Mouse (Mus musculus) forebrain, embryonic 14.5 days (tissue): ENCODE results near the gene Snip1. TPM values are rescaled to one million over a fixed set of nuclear protein-coding genes. Genes with fewer than 3 reads are reported as not detected.
A peak's percentile ranks its signal among the peaks of the same experiment; 100 is the strongest.

Experiments
- ATAC-seq: fragments of 200-750 bp; cut with Nextera tagmentation; 2 replicates; pipeline ENCODE4 v1.8.0; 2017; ENCODE audit warnings: mild to moderate bottlenecking, moderate library complexity
- DNase-seq: peaks from one replicate; pipeline ENCODE4 v3.0.0-alpha.2; 2015; ENCODE audit warnings: low spot score
- H3K27ac ChIP-seq: fragments of 300-500 bp; sonication (generic); 2 replicates; pipeline ENCODE4 v1.5.1; 2014; ENCODE audit warnings: low read depth, mild to moderate bottlenecking, control low read depth, low read length, moderate library complexity
- H3K27me3 ChIP-seq: fragments of 300-500 bp; sonication (generic); replicated peaks from 2 replicates; pipeline ENCODE4 v1.6.1; 2014; ENCODE audit warnings: low read length, control low read depth, mixed read lengths; ENCODE audit not compliant: control insufficient read depth, insufficient read depth
- H3K36me3 ChIP-seq: fragments of 300-500 bp; sonication (generic); 2 replicates; pipeline ENCODE4 v1.6.1; 2014; ENCODE audit warnings: low read length, control low read depth; ENCODE audit not compliant: control insufficient read depth, insufficient read depth
- H3K4me1 ChIP-seq: fragments of 300-500 bp; sonication (generic); 2 replicates; pipeline ENCODE4 v1.6.1; 2014; ENCODE audit warnings: antibody characterized with exemption, low read length, control low read depth; ENCODE audit not compliant: control insufficient read depth, insufficient read depth
- H3K4me2 ChIP-seq: fragments of 300-500 bp; sonication (generic); 2 replicates; pipeline ENCODE4 v1.6.1; 2014; ENCODE audit warnings: mild to moderate bottlenecking, control low read depth, low read length
- H3K4me3 ChIP-seq: fragments of 300-500 bp; sonication (generic); 2 replicates; pipeline ENCODE4 v1.5.1; 2014; ENCODE audit warnings: low read depth, low read length, control low read depth
- H3K9ac ChIP-seq: fragments of 300-500 bp; sonication (generic); 2 replicates; pipeline ENCODE4 v1.6.1; 2014; ENCODE audit warnings: mild to moderate bottlenecking, low read length, control low read depth, moderate library complexity
- H3K9me3 ChIP-seq: fragments of 300-500 bp; sonication (generic); replicated peaks from 2 replicates; pipeline ENCODE4 v1.6.1; 2016; ENCODE audit warnings: low read length, control low read depth, mixed read lengths; ENCODE audit not compliant: control insufficient read depth
- WGBS: fragments of 180-500 bp; shearing (Covaris S2); extraction: QIAGEN DNeasy Blood & Tissue Kit; methylation state at CpG from one replicate; pipeline ENCODE4 v1.1.7; 2014; 5-methylcytosine and 5-hydroxymethylcytosine counted together
- polyA plus RNA-seq: library from polyadenylated mRNA; unstranded; fragments of >200 nt; fragmentation: Nextera tagmentation; extraction: Ambion mirVana; gene quantifications from 2 replicates; pipeline ENCODE4 v1.2.1, GENCODE M21; 2014

The Snip1 gene
- polyA plus RNA-seq, 1 experiment from 2014 or later, result 28.9 TPM

GRCm38 (mm10) chr4:125085346-125085841, 18.9 kb downstream of the Snip1 start:
- WGBS, result 0% methylated on average over 45 of the region's 45 CpGs
- H3K4me3 ChIP-seq, result peak overlapping the region; percentile 83
- H3K4me1 ChIP-seq, result peaks cover 9% of the 10 kb centered on the region
- ATAC-seq, result peak; percentile 92
- H3K36me3 ChIP-seq, result peaks cover 33% of the 10 kb centered on the region
- no peaks in the 10 kb centered on the region for H3K9me3 ChIP-seq
- peak overlapping the region; percentile 87 for H3K4me2 ChIP-seq
- peak overlapping the region; percentile 98 for H3K27ac ChIP-seq
- H3K27me3 ChIP-seq, result no peaks in the 10 kb centered on the region
- peak; percentile 85 for DNase-seq
- peak overlapping the region; percentile 92 for H3K9ac ChIP-seq

- Histone ChIP-seq H3K9me3 (no peaks in the 10 kb centered on the region), H3K27ac (no peak overlapping the region), H3K9ac (no peak overlapping the region), H3K27me3 (no peaks in the 10 kb centered on the region), H3K36me3 (peaks cover 55% of the 10 kb centered on the region), H3K4me3 (no peak overlapping the region), H3K4me2 (no peak overlapping the region), H3K4me1 (no peaks in the 10 kb centered on the region)
- DNase-seq (no peak), ATAC-seq (no peak)
- 91% methylated on average over 5 of the region's 5 CpGs for WGBS
These were observed 26.6 kb downstream of the Snip1 start for GRCm38 (mm10) chr4:125093031-125093430.

- H3K4me1 ChIP-seq, result no peaks in the 10 kb centered on the region
- H3K36me3 ChIP-seq, result peaks cover 32% of the 10 kb centered on the region
- no peak overlapping the region for H3K9ac ChIP-seq
- H3K27me3 ChIP-seq, result no peaks in the 10 kb centered on the region
- DNase-seq (no peak), ATAC-seq (no peak)
- no peak overlapping the region for H3K4me2 ChIP-seq
- H3K4me3 ChIP-seq, result no peak overlapping the region
- 97% methylated on average over 5 of the region's 5 CpGs for WGBS
- no peaks in the 10 kb centered on the region for H3K9me3 ChIP-seq
- H3K27ac ChIP-seq, result no peak overlapping the region
These were observed 29.6 kb downstream of the Snip1 start for GRCm38 (mm10) chr4:125096066-125096465.

- no peak overlapping the region for H3K4me2 ChIP-seq
- no peak overlapping the region for H3K4me3 ChIP-seq
- no peaks in the 10 kb centered on the region for H3K4me1 ChIP-seq
- H3K27me3 ChIP-seq, result no peaks in the 10 kb centered on the region
- H3K9me3 ChIP-seq, result no peaks in the 10 kb centered on the region
- no peak overlapping the region for H3K9ac ChIP-seq
- H3K36me3 ChIP-seq, result peaks cover 19% of the 10 kb centered on the region; the same call in 1 of the 2 replicates
- no peak for ATAC-seq
- no peak for DNase-seq
- no peak overlapping the region for H3K27ac ChIP-seq
- WGBS, result 87% methylated on average over 4 of the region's 4 CpGs
These were observed 30.9 kb downstream of the Snip1 start for GRCm38 (mm10) chr4:125097412-125097811.

- Histone ChIP-seq H3K9ac (no peak overlapping the region), H3K36me3 (peaks cover 18% of the 10 kb centered on the region), H3K27ac (no peak overlapping the region), H3K4me2 (no peak overlapping the region), H3K4me1 (no peaks in the 10 kb centered on the region), H3K27me3 (no peaks in the 10 kb centered on the region), H3K4me3 (no peak overlapping the region), H3K9me3 (no peaks in the 10 kb centered on the region)
- WGBS, result 11% methylated on average over 8 of the region's 8 CpGs
- DNase-seq (peak; percentile 85), ATAC-seq (peak; percentile 60; the same call in 1 of the 2 replicates)
These were observed 33.0 kb downstream of the Snip1 start for GRCm38 (mm10) chr4:125099458-125099857.

- no peaks in the 10 kb centered on the region for H3K9me3 ChIP-seq
- no peak overlapping the region for H3K27ac ChIP-seq
- no peak overlapping the region for H3K4me2 ChIP-seq
- H3K4me3 ChIP-seq, result no peak overlapping the region
- H3K27me3 ChIP-seq, result no peaks in the 10 kb centered on the region
- WGBS, result 67% methylated on average over 13 of the region's 13 CpGs
- no peak overlapping the region for H3K9ac ChIP-seq
- no peaks in the 10 kb centered on the region for H3K4me1 ChIP-seq
- peaks cover 37% of the 10 kb centered on the region for H3K36me3 ChIP-seq
- ATAC-seq, result no peak
- no peak for DNase-seq
These were observed 34.9 kb downstream of the Snip1 start for GRCm38 (mm10) chr4:125101334-125101733.

GRCm38 (mm10) chr4:125105354-125105753, 38.9 kb downstream of the Snip1 start:
- H3K4me3 ChIP-seq, result no peak overlapping the region
- no peaks in the 10 kb centered on the region for H3K4me1 ChIP-seq
- no peak overlapping the region for H3K9ac ChIP-seq
- ATAC-seq, result no peak
- no peak overlapping the region for H3K4me2 ChIP-seq
- H3K27me3 ChIP-seq, result no peaks in the 10 kb centered on the region
- no peak for DNase-seq
- 92% methylated on average over 9 of the region's 9 CpGs for WGBS
- no peak overlapping the region for H3K27ac ChIP-seq
- H3K36me3 ChIP-seq, result peaks cover 59% of the 10 kb centered on the region
- no peaks in the 10 kb centered on the region for H3K9me3 ChIP-seq

GRCm38 (mm10) chr4:125114638-125115037, 48.2 kb downstream of the Snip1 start:
- Histone ChIP-seq H3K9ac (no peak overlapping the region), H3K27me3 (no peaks in the 10 kb centered on the region), H3K27ac (no peak overlapping the region), H3K36me3 (peaks cover 22% of the 10 kb centered on the region), H3K9me3 (no peaks in the 10 kb centered on the region), H3K4me3 (no peak overlapping the region), H3K4me2 (no peak overlapping the region), H3K4me1 (0 out of 2 replicates have a peak, but pooled peaks cover 2% of the 10 kb centered on the region)
- 9% methylated on average over 6 of the region's 6 CpGs for WGBS
- ATAC-seq (peak; percentile 63), DNase-seq (peak; percentile 84)

GRCm38 (mm10) chr4:125115081-125115480, 48.6 kb downstream of the Snip1 start:
- H3K36me3 ChIP-seq, result peaks cover 17% of the 10 kb centered on the region
- DNase-seq, result no peak
- H3K4me3 ChIP-seq, result no peak overlapping the region
- H3K9ac ChIP-seq, result no peak overlapping the region
- no peak overlapping the region for H3K4me2 ChIP-seq
- 75% methylated on average over 4 of the region's 4 CpGs for WGBS
- H3K9me3 ChIP-seq, result no peaks in the 10 kb centered on the region
- ATAC-seq, result peak; percentile 13; the same call in 1 of the 2 replicates
- H3K27ac ChIP-seq, result no peak overlapping the region
- H3K4me1 ChIP-seq, result 0 out of 2 replicates have a peak, but pooled peaks cover 2% of the 10 kb centered on the region
- no peaks in the 10 kb centered on the region for H3K27me3 ChIP-seq
